Mouse (Mus musculus): ENCODE data around the gene Tmem176b.

- no peak for TF ChIP-seq CTCF (IDR thresholded peaks at IDR 0.05; ENCODE audit: extremely low read depth, insufficient read depth, insufficient read length, insufficient replicate concordance)
- no peak for TF ChIP-seq POLR2A (IDR thresholded peaks at IDR 0.05; ENCODE audit: low read depth, low read length)
These were observed 37.0 kb downstream of the Tmem176b start for GRCm38 (mm10) chr6:48804346-48804745.
